Mouse (Mus musculus) limb, embryonic 13.5 days (tissue): ENCODE data around the gene Naaa. TPM values are rescaled to one million over a fixed set of nuclear protein-coding genes. Genes with fewer than 3 reads are reported as not detected.

ENCODE experiments used
- ATAC-seq: fragments of 200-750 bp; cut with Nextera tagmentation; 2 replicates; pipeline ENCODE4 v1.8.0; 2017; ENCODE audit warnings: low read depth, moderate number of reproducible peaks, moderate TSS enrichment; ENCODE audit not compliant: low FRiP score
- H3K27ac ChIP-seq: fragments of 300-500 bp; sonication (generic); 2 replicates; pipeline ENCODE4 v1.5.1; 2015; ENCODE audit warnings: inconsistent platforms, mild to moderate bottlenecking, moderate library complexity
- H3K27me3 ChIP-seq: fragments of 300-500 bp; sonication (generic); 2 replicates; pipeline ENCODE4 v1.6.1; 2015; ENCODE audit warnings: mild to moderate bottlenecking, inconsistent platforms
- H3K36me3 ChIP-seq: fragments of 300-500 bp; sonication (generic); 2 replicates; pipeline ENCODE4 v1.6.1; 2015; ENCODE audit warnings: inconsistent platforms, mild to moderate bottlenecking, moderate library complexity
- H3K4me1 ChIP-seq: fragments of 300-500 bp; sonication (generic); 2 replicates; pipeline ENCODE4 v1.6.1; 2015; ENCODE audit warnings: inconsistent platforms
- H3K4me2 ChIP-seq: fragments of 300-500 bp; sonication (generic); replicated peaks from 2 replicates; pipeline ENCODE4 v1.6.1; 2015; ENCODE audit warnings: inconsistent platforms, mild to moderate bottlenecking, moderate library complexity
- H3K4me3 ChIP-seq: fragments of 300-500 bp; sonication (generic); 2 replicates; pipeline ENCODE4 v1.5.1; 2015; ENCODE audit warnings: moderate library complexity, mild to moderate bottlenecking, inconsistent platforms
- H3K9ac ChIP-seq: fragments of 300-500 bp; sonication (generic); 2 replicates; pipeline ENCODE4 v1.6.1; 2015; ENCODE audit warnings: mild to moderate bottlenecking, inconsistent platforms
- H3K9me3 ChIP-seq: fragments of 300-500 bp; sonication (generic); 2 replicates; pipeline ENCODE4 v1.6.1; 2016; ENCODE audit warnings: inconsistent platforms
- WGBS: fragments of 180-500 bp; shearing (Covaris S2); methylation state at CpG from one replicate; pipeline ENCODE4 v1.1.7; 2015; 5-methylcytosine and 5-hydroxymethylcytosine counted together
- polyA plus RNA-seq: library from polyadenylated mRNA; unstranded; fragments of >200 nt; fragmentation: Nextera tagmentation; extraction: Ambion mirVana; gene quantifications from 2 replicates; pipeline ENCODE4 v1.2.1, GENCODE M21; 2015

Naaa gene
- polyA plus RNA-seq, 1 experiment from 2014 or later = 11.6 TPM

DNA sequence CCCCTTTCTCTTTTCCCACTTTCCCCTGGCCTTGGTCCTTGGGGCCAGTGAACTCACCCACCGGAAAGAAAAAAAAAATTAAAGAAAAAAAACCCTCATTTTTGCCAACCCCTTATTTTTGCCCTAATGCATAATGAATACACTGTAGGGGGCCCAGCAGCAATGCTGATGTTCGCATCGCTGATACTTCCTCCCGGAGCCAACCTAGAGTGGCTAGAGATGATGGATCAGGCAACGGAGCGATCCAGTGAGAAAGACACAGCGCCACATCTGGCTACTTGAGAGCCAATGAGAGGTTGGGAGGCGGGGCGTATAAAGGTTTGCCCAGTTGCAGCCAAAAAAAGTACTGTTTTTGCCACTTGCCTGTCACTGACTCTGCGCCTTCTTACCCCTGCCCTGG, 49.2 kb downstream of the Naaa start:
- H3K4me3 ChIP-seq = no peak overlapping the region
- no peak overlapping the region for H3K4me2 ChIP-seq
- H3K36me3 ChIP-seq = no peaks in the 10 kb centered on the region
- H3K27me3 ChIP-seq = no peaks in the 10 kb centered on the region
- no peak overlapping the region for H3K9ac ChIP-seq
- no peaks in the 10 kb centered on the region for H3K9me3 ChIP-seq
- ATAC-seq = no peak
- H3K4me1 ChIP-seq = no peaks in the 10 kb centered on the region
- 38% methylated on average over 10 of the region's 10 CpGs for WGBS
- H3K27ac ChIP-seq = no peak overlapping the region

DNA sequence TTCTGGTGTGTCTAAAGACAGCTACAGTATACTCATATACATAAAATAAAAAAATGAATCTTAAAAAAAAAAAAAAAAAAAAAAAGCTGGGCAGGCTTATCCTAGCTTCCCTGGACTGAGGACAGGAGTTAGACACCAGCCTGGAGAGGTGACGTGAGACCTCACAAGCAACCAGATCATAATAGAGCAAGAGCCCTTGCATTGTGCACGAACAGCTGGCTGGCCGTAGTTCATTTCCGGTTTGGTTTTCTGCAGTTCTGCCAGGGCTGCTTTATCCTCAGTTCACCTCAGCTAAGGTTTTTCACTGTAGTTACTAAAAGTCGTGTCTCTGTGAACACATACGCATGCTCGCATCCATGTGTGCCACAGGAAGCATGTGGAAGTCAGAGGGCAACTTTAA, 50.2 kb downstream of the Naaa start:
- no peaks in the 10 kb centered on the region for H3K9me3 ChIP-seq
- no peak overlapping the region for H3K9ac ChIP-seq
- H3K36me3 ChIP-seq = no peaks in the 10 kb centered on the region
- no peaks in the 10 kb centered on the region for H3K27me3 ChIP-seq
- no peak overlapping the region for H3K4me2 ChIP-seq
- ATAC-seq = no peak
- WGBS = 80% methylated on average over 7 of the region's 7 CpGs
- no peaks in the 10 kb centered on the region for H3K4me1 ChIP-seq
- no peak overlapping the region for H3K4me3 ChIP-seq
- no peak overlapping the region for H3K27ac ChIP-seq

DNA sequence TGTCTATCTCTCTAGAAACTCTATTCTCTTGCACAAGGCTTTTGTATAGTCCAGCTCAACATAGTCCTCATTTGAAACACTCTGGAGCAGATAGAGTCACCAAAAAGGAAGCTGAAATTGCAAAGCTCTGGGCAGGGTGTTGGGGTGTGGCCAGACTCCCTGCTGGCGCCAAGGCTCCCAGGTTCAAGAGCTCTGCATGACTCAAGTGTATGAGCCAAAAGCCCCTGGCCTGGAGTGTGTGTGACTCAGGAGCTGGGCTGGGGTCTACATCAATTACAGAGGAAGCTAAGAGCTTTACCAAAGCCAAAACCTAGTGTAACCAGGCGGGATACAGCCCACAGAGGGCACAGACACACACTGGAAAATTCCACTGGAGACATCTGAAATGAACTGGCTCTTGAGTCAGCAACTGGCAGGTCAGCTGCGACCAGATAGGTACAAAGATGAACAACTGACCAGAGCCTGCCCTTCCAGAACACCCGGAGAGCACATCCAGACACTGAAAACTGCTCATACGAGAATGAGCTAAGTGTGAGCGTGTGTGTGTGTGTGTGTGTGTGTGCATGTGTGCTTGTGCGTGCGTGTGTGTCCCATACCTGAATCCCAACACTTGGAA, 57.6 kb downstream of the Naaa start:
- Histone ChIP-seq H3K4me1 (no peaks in the 10 kb centered on the region), H3K9me3 (no peaks in the 10 kb centered on the region), H3K36me3 (no peaks in the 10 kb centered on the region), H3K9ac (no peak overlapping the region), H3K27ac (no peak overlapping the region), H3K4me2 (no peak overlapping the region), H3K27me3 (no peaks in the 10 kb centered on the region), H3K4me3 (no peak overlapping the region)
- 88% methylated on average over 8 of the region's 8 CpGs for WGBS
- no peak for ATAC-seq

DNA sequence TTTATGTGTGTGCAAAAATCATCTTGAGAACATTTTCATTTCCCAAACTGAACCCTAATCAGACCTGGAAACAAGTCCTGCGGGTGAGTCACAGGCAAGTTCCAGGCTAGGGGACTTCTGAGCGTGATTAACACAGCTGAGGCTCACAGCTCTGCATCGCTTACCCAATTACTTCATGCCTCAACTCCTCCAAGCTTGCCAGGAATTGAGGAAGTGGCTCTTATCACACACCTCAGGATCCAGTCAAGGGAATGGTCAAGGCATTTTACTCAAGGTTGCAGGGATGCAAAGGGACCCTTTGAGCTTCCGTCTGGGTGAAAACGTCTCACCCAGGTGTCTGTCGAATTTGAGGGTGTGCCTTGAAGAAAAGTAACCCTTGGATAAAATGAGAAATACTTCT, 58.1 kb downstream of the Naaa start:
- WGBS = 73% methylated on average over 6 of the region's 6 CpGs

DNA sequence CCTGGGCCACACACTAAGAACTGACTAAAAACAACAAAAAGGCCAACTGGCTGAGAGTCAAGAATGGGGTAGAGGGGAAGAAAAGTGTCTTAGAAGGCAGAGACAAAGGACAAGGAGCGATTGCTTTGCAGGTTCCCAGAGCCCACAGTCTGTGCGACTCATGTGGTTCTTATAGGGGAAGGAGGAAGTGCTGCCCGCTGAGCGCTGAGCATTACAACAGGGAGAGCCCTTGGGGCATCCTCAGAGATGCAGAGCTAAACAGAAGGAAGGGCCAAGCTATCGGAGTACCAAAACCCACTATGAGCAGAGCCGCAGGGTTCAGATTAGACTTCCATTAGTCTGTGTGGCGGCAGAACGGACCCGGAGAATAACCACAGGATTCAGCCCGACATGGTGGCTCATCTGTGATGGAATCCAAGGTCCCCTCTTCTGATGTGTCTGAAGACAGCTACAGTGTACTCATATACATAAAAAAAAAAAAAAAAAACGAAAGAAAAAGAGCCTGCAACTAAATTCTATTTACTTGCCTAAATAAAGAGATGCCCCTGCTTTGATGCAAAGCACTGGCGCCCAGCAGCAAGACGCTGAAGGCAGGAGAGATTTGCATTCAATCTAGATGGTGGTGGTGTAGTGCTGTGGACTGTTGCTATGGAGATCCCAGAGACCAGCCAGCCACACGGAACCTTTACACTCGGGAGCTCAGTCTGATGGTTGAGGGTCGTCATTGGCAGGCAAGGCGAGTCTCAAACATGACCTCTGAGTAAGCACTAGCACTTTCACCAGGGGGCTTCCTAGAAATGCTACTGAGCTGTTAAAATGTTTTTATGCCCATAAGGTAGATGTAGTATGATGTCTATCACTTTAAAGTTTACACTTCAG, 58.8 kb downstream of the Naaa start:
- ATAC-seq = no peak
- WGBS = 57% methylated on average over 17 of the region's 17 CpGs
- Histone ChIP-seq H3K9me3 (no peaks in the 10 kb centered on the region), H3K9ac (no peak overlapping the region), H3K27ac (no peak overlapping the region), H3K27me3 (no peaks in the 10 kb centered on the region), H3K4me3 (no peak overlapping the region), H3K36me3 (no peaks in the 10 kb centered on the region), H3K4me1 (no peaks in the 10 kb centered on the region), H3K4me2 (no peak overlapping the region)

More for the DNA sequence above, 58.1 kb downstream of the Naaa start:
- H3K9me3 ChIP-seq = no peaks in the 10 kb centered on the region
- no peak overlapping the region for H3K4me3 ChIP-seq
- H3K27ac ChIP-seq = no peak overlapping the region
- H3K36me3 ChIP-seq = no peaks in the 10 kb centered on the region
- H3K27me3 ChIP-seq = no peaks in the 10 kb centered on the region
- no peak overlapping the region for H3K4me2 ChIP-seq
- ATAC-seq = no peak
- H3K4me1 ChIP-seq = no peaks in the 10 kb centered on the region
- H3K9ac ChIP-seq = no peak overlapping the region

DNA sequence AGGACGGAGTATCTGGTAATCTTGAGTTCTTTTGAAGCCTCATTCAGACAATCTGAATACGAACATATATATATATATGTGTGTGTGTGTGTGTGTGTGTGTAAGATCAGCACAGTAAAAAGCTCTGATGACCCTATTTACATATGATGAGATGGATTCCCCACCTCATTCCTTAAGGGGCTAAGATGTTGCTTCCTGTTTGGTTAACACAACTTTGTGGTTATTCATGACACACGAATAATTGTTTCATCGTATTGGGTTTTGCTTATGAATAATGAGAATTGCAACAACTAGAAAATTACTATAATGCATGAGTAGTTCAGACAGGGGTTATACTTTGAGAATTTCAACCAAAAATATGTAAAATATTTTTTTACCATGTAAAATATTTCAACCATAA, 62.7 kb downstream of the Naaa start, which contains the start of gene U90926:
U90926 (minus strand) TSS at position 101 of the 400 bp plus-strand sequence.
- 94% methylated on average over 4 of the region's 4 CpGs for WGBS
- H3K4me1 ChIP-seq = no peaks in the 10 kb centered on the region
- H3K4me3 ChIP-seq = no peak within 1 kb of the TSS
- H3K9ac ChIP-seq = no peak within 1 kb of the TSS
- H3K4me2 ChIP-seq = no peak within 1 kb of the TSS
- ATAC-seq = no peak
- H3K36me3 ChIP-seq = no peaks in the 10 kb centered on the region
- no peaks in the 10 kb centered on the region for H3K9me3 ChIP-seq
- H3K27ac ChIP-seq = no peak within 1 kb of the TSS
- no peaks in the 10 kb centered on the region for H3K27me3 ChIP-seq

DNA sequence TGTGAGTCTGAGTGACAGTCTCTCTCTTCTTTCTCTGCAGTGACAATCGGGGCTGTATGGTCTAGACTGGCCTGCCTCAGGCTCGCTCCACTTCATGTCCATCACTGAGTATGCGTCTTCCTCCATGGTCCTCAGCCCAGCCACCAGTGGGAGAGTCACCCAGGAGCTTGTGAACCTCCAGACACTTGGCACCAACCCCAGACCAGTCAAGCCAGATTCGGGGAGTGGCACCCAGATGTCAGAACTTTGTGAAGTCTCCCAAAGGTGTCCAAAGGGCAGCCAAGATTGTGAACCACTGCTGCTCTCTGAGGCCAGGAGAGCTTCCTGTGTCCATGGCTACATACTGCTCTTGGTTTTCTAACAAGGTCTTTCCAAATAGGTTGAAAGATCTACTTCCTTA, 65.7 kb downstream of the Naaa start:
- Histone ChIP-seq H3K27me3 (no peaks in the 10 kb centered on the region), H3K4me3 (no peak overlapping the region), H3K27ac (no peak overlapping the region), H3K4me2 (no peak overlapping the region), H3K4me1 (no peaks in the 10 kb centered on the region), H3K36me3 (no peaks in the 10 kb centered on the region), H3K9ac (no peak overlapping the region), H3K9me3 (no peaks in the 10 kb centered on the region)
- no peak for ATAC-seq
- 88% methylated on average over 4 of the region's 4 CpGs for WGBS

DNA sequence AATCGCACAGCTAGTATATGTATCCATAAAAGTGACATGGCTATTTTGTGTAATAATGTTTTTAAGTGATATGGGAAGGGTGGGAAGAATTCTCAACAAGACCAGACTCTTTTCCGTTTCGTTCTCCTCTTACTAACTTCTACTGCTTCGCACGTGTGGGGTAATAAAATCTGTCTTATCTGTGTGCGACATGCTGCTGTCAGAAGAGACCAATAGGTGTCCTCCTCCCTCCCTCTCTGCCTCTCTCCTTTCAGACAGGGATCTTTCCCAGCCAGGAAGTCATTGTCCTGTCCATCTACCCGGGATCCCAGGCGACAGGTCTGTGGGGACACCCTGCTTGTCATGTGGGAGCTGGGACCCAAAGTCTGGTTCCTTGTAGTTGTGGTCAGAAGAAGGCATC, 67.8 kb downstream of the Naaa start:
- Histone ChIP-seq H3K4me1 (no peaks in the 10 kb centered on the region), H3K4me3 (no peak overlapping the region), H3K36me3 (peaks cover 6% of the 10 kb centered on the region), H3K27ac (no peak overlapping the region), H3K9ac (no peak overlapping the region), H3K9me3 (no peaks in the 10 kb centered on the region), H3K27me3 (no peaks in the 10 kb centered on the region), H3K4me2 (no peak overlapping the region)
- WGBS = 69% methylated on average over 8 of the region's 8 CpGs
- ATAC-seq = no peak

Other genes with a start within 250 kb of the Naaa start
- 0.57 and 0.84 TPM in 2 replicates for gene Cdkl2, start 234.3 kb downstream of the Naaa start, polyA plus RNA-seq
- gene G3bp2, start 194.5 kb downstream of the Naaa start, polyA plus RNA-seq = 201 and 209 TPM in 2 replicates
- 50.1 and 53.2 TPM in 2 replicates for gene Uso1, start 140.2 kb downstream of the Naaa start, polyA plus RNA-seq
- gene U90926, start 62.8 kb downstream of the Naaa start, polyA plus RNA-seq = 0.39 TPM in 1 of 2 replicates, not detected in the other
- 0.06 and 0.13 TPM in 2 replicates for gene Ppef2, start 21.9 kb downstream of the Naaa start, polyA plus RNA-seq
- gene Sdad1, start 32.3 kb upstream of the Naaa start, polyA plus RNA-seq = 46.5 and 48.4 TPM in 2 replicates
- gene Cxcl9, start 49.9 kb upstream of the Naaa start, polyA plus RNA-seq = 0.49 and 0.76 TPM in 2 replicates
- gene Art3, start 53.7 kb upstream of the Naaa start, polyA plus RNA-seq = 5.2 and 5.5 TPM in 2 replicates
- gene Cxcl10, start 70.7 kb upstream of the Naaa start, polyA plus RNA-seq = 0.94 and 1.5 TPM in 2 replicates
- gene Nup54, start 157.0 kb upstream of the Naaa start, polyA plus RNA-seq = 55.2 and 60.2 TPM in 2 replicates
- 11.5 and 12.2 TPM in 2 replicates for gene Scarb2, start 228.7 kb upstream of the Naaa start, polyA plus RNA-seq